Mouse (Mus musculus) T-helper 1 cell (primary cell): ENCODE measurements around the gene Sept6.

Experiments used
- in situ Hi-C: fragments of 300-600 bp; cut with MboI, MseI; formaldehyde crosslinking; loops from one replicate; pipeline ENCODE4 v1.15.1; 2025; ENCODE audit warnings: high pct_unique_total_duplicates

Gene Sept6

DNA sequence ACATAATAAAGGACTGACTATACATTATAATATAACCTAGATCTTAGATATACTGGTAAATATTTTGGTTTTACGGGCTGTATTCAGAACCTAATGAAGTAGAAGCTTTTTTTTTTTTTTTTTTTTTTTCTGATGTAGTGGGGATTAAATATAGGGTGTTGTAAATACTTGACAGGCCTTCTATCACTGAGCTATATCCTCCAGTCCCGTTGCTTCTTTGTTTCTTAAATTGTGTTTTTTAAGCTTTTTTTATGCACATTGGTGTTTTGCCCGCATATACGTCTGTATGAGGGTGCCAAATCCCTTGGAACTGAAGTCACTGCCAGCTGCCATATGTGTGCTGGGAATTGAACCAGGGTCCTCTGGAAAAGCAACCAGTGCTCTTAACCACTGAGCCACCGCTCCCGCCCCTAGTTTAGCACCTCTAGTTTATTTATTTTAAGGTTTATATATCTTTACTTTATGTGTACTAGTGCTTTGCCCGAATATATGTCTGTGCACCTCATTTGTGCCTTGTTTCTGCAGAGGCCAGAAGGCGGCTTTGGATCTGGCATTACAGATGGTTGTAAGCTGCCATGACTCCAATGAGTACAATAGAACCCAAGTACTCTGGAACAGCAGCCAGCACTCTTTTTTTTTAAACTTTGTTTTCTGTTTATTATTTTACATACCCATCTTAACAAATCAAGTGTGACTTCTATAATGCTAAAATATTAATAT, 126.8 kb downstream of the Sept6 start:
- in situ Hi-C loops = no loop called here

DNA sequence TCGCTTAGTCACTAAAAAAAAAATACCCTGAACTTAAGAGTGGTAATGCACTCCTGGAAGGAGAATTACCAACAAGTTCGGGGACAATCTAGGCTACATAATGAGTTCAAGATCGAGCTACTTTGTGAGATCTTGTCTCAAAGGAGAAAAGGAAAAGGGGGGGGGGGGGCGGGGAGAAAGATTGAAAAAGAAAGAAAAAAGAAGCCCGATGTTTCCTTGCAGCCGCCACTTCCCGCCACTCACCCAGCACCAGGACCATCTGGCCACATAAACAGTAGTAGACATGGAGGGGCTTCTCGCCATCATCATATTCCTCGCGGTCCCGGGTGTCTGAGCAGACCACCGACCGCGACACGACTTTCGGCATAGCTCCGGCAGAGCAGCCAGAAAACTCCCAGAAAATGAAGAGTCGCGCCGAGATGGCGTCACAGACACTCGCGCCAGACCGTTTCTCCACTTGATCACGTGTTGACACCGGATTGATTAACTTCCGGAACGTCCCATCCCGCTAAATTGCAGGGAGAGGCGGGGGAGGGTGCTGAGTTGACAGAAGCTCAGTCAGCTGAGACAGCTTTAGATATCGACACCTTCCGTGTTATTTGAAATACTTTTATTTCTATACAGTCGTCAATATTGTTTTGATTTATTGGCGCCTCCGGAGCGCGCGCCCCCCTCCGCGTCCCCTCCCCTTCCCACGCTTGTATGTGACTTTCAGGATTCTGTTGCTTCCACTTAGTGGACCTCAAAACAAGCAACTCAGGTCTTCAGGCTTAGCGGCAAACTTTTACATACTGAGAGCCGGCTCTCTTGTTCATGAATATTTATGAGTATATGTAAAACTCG, 127.6 kb downstream of the Sept6 start:
- in situ Hi-C loops = no loop called here
